In the genomic region with DNA sequence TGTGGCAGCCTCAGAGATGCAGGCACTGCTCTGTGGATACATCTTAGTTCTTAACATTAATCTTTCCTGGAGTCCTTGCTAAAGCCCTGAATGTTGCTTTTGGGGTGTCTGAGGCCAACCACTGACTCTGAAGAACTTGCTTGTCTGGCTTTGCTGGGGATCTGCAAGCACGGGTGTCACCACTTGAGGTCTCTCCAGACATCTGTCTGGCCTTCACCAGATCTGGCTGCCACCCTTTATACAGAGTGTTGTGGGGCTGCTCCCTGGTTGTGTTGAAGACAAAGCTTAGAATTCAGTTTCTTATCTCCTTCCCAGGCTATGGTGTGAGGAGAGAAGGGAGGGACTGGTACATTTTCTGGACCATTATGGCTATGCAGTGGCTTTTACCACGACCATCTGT, we compare ENCODE assay signal across 8 mouse cellular contexts. TPM values are rescaled to one million over a fixed set of nuclear protein-coding genes. Genes with fewer than 3 reads are reported as not detected.
A peak's percentile ranks its signal among the peaks of the same experiment; 100 is the strongest.
DNase-seq lines count a peak whose midpoint lies in the region; ATAC-seq lines count a peak whose summit lies in the region.

No protein-coding gene starts in this region.

- no peak for ATAC-seq in CD4-positive, CD25-positive, alpha-beta regulatory T cell, adult 4 months
- 0 out of 2 replicates have a peak, but pooled peaks have one; percentile 24 for ATAC-seq in megakaryocyte, adult 5-6 weeks (ENCODE audit: poor library complexity, severe bottlenecking)

- DNase-seq in CD4-positive, CD25-positive, alpha-beta regulatory T cell, adult 2 months (ENCODE audit: low read depth, low spot score): peak; percentile 41
- peak; percentile 38 for DNase-seq in layer of hippocampus, adult 11-12 months (ENCODE audit: low spot score)
- DNase-seq in layer of hippocampus, postnatal 10 days (ENCODE audit: low spot score in 2 of 2): no peak
- DNase-seq in cerebellum, adult 9-10 months: peak; percentile 54
- no peak for DNase-seq in right cerebral cortex, postnatal 4 days
- no peak for DNase-seq in layer of hippocampus, adult 9-10 months (ENCODE audit: low spot score)

RNA-seq across cellular contexts. Expression of gene Oit3, which starts 52.5 kb away (rescaled TPM):
- polyA plus RNA-seq in CD4-positive, CD25-positive, alpha-beta regulatory T cell, adult 4 months (2017; shearing (Covaris generic)): under 1 TPM in 1 of 2 experiments, not detected in 1; 0.43 TPM
- total RNA-seq in layer of hippocampus, postnatal 10 days (2021): under 1 TPM; 0.11 to 0.37 TPM
- 0.50 and 1.2 TPM in 2 replicates for total RNA-seq in megakaryocyte, adult 5-6 weeks (2015)
- total RNA-seq in megakaryocyte, adult 5-6 weeks (2017): 0.66 and 7.1 TPM in 2 replicates

Comparison
In these comparisons a context has a peak if more than half of its experiments do, and no peak if none do; other contexts are left out.
1. DNase-seq: peak in CD4-positive, CD25-positive, alpha-beta regulatory T cell, adult 2 months (single experiment), layer of hippocampus, adult 11-12 months (single experiment) and cerebellum, adult 9-10 months (single experiment); none in layer of hippocampus, postnatal 10 days (0 of 2), right cerebral cortex, postnatal 4 days (single experiment) and layer of hippocampus, adult 9-10 months (single experiment).